11 mouse cellular contexts compared by ENCODE assay signal in the genomic region with DNA sequence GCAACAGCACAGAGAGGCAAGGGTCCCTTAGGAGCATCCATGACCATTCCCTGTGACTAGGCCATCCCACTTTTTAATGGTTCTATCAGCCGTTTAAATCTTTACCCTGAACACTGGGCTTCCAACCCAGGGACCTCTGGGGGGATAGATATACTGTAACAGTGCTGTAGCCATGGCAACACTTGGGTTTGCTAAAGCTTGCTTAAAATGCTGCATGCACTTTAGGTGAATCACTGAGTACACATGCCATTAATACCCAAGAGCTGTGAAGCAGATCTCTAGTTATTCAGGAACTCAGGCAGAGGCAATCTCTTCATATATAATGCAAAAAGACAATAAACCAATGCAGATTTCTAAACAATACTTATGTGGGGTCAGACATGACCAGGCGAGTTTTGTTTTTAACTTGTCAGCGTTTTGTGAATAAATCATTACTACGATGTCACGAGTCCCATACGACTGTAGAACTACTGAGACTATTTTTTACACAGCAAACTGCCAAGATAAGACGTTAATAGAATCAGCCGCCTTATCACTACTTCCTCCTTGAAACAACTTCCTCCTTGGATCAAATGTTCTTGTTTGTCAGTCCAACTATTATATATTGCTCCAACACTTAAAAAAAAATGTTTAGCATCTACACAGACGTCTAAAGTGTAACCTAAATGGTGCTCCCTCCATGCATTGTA.
A peak's percentile ranks its signal among the peaks of the same experiment; 100 is the strongest.
DNase-seq lines count a peak whose midpoint lies in the region; ATAC-seq and TF ChIP-seq lines count a peak whose summit lies in the region.
"Had no signal": no experiment of that assay in that cellular context is flagged by ENCODE, and none has a peak within 500 bp of the region (broad histone marks: within the 10 kb centered on the region; RNA-seq: fewer than 3 reads in every experiment).

No protein-coding gene starts in this region.

- 0 out of 2 replicates have a peak, but pooled peaks cover 3% of the 10 kb centered on the region for H3K36me3 ChIP-seq in limb, embryonic 14.5 days (ENCODE audit: control insufficient read depth, insufficient read depth, low read length)
- H3K36me3 ChIP-seq in limb, embryonic 10.5 days, result peaks cover 12% of the 10 kb centered on the region
- H3K36me3 ChIP-seq in midbrain, embryonic 15.5 days (replicated peaks), result no peaks in the 10 kb centered on the region

- 78% methylated on average over 9 of the region's 9 CpGs for WGBS in limb, embryonic 14.5 days
- WGBS in limb, embryonic 10.5 days, result 88% methylated on average over 9 of the region's 9 CpGs
- 78% methylated on average over 9 of the region's 9 CpGs for WGBS in midbrain, embryonic 15.5 days

- no peak overlapping the region for H3K27ac ChIP-seq in limb, embryonic 14.5 days (replicated peaks; ENCODE audit: low read depth, low read length)
- no peak overlapping the region for H3K27ac ChIP-seq in limb, embryonic 10.5 days
- peak overlapping the region; percentile 55; the same call in 1 of the 2 replicates for H3K27ac ChIP-seq in midbrain, embryonic 15.5 days
- H3K27ac ChIP-seq: hindbrain, embryonic 14.5 days; liver, embryonic 14.5 days had no signal

- DNase-seq in limb, embryonic 14.5 days (ENCODE audit: low spot score), result peak; percentile 23
- DNase-seq in limb, embryonic 10.5 days (ENCODE audit: low spot score), result no peak
- peak; percentile 52 for DNase-seq in MEL-GATA-1-ER (ENCODE audit: extremely low read depth, low read depth)
- peak; percentile 50 for DNase-seq in brain, embryonic 14.5 days (ENCODE audit: low read depth)
- DNase-seq in adrenal gland, postnatal 10 days, result no peak
- no peak for DNase-seq in c-Kit-positive CD71-positive TER-119-positive erythroid progenitor cells, embryonic 14.5 days (ENCODE audit: low spot score)
- DNase-seq: cerebellum, postnatal 36 days had no signal

- no peak for TF ChIP-seq CTCF in brain, embryonic 14.5 days (IDR thresholded peaks at IDR 0.05; ENCODE audit: borderline replicate concordance, extremely low read depth, insufficient read depth, insufficient read length)

- no peak for TF ChIP-seq POLR2A in limb, embryonic 14.5 days (IDR thresholded peaks at IDR 0.05; ENCODE audit: borderline replicate concordance, extremely low read depth, insufficient read depth, insufficient read length)
- TF ChIP-seq POLR2A in brain, embryonic 14.5 days (IDR thresholded peaks at IDR 0.05; ENCODE audit: borderline replicate concordance, extremely low read depth, insufficient read depth, insufficient read length, poor library complexity, severe bottlenecking), result no peak

- no peak for ATAC-seq in limb, embryonic 14.5 days (ENCODE audit: low FRiP score, low read depth)
- ATAC-seq in midbrain, embryonic 15.5 days (replicated peaks), result peak; percentile 71; the same call in 1 of the 2 replicates

- no peak overlapping the region for H3K4me2 ChIP-seq in limb, embryonic 14.5 days (replicated peaks; ENCODE audit: low read depth, low read length, severe bottlenecking)
- H3K4me2 ChIP-seq in midbrain, embryonic 15.5 days, result no peak overlapping the region
- H3K4me2 ChIP-seq: heart, embryonic 11.5 days; hindbrain, embryonic 14.5 days had no signal

- H3K4me1 ChIP-seq in limb, embryonic 14.5 days (ENCODE audit: control insufficient read depth, insufficient read depth, low read length), result no peaks in the 10 kb centered on the region
- no peaks in the 10 kb centered on the region for H3K4me1 ChIP-seq in limb, embryonic 10.5 days
- H3K4me1 ChIP-seq in midbrain, embryonic 15.5 days, result peaks cover 8% of the 10 kb centered on the region; the same call in 1 of the 2 replicates

- no peak overlapping the region for H3K9ac ChIP-seq in limb, embryonic 14.5 days (ENCODE audit: low read depth, low read length, severe bottlenecking)
- H3K9ac ChIP-seq in midbrain, embryonic 15.5 days, result no peak overlapping the region
- H3K9ac ChIP-seq: hindbrain, embryonic 14.5 days; liver, embryonic 14.5 days had no signal

- H3K27me3 ChIP-seq in limb, embryonic 14.5 days (ENCODE audit: control insufficient read depth, insufficient read depth, low read length), result no peaks in the 10 kb centered on the region
- H3K27me3 ChIP-seq in limb, embryonic 10.5 days (ENCODE audit: low read depth, poor library complexity, severe bottlenecking), result no peaks in the 10 kb centered on the region
- H3K27me3 ChIP-seq in midbrain, embryonic 15.5 days (replicated peaks), result no peaks in the 10 kb centered on the region

- no peaks in the 10 kb centered on the region for H3K9me3 ChIP-seq in limb, embryonic 14.5 days (ENCODE audit: control insufficient read depth, low read length)
- no peaks in the 10 kb centered on the region for H3K9me3 ChIP-seq in limb, embryonic 10.5 days (replicated peaks)
- H3K9me3 ChIP-seq in midbrain, embryonic 15.5 days, result no peaks in the 10 kb centered on the region

- H3K4me3 ChIP-seq in limb, embryonic 14.5 days (replicated peaks; ENCODE audit: low read length), result no peak overlapping the region
- no peak overlapping the region for H3K4me3 ChIP-seq in limb, embryonic 10.5 days
- H3K4me3 ChIP-seq in midbrain, embryonic 15.5 days, result no peak overlapping the region

Comparison
In these comparisons a context has a peak if more than half of its experiments do, and no peak if none do; other contexts are left out.
1. DNase-seq: peak in limb, embryonic 14.5 days (single experiment), MEL-GATA-1-ER (single experiment) and brain, embryonic 14.5 days (single experiment); none in limb, embryonic 10.5 days (single experiment), adrenal gland, postnatal 10 days (single experiment) and c-Kit-positive CD71-positive TER-119-positive erythroid progenitor cells, embryonic 14.5 days (single experiment).